Mouse (Mus musculus) heart, embryonic 14.5 days (tissue): ENCODE data around the gene Cops7a. TPM values are rescaled to one million over a fixed set of nuclear protein-coding genes. Genes with fewer than 3 reads are reported as not detected.

Experiments used
- ATAC-seq: fragments of 200-750 bp; cut with Nextera tagmentation; 2 replicates; pipeline ENCODE4 v1.8.0; 2017; ENCODE audit warnings: low read depth, moderate TSS enrichment; ENCODE audit not compliant: insufficient number of reproducible peaks, insufficient read depth, low FRiP score
- H3K27ac ChIP-seq, 2 experiments: fragments of 200-500 bp in 1 of 2; fragments of 300-500 bp in 1 of 2; sonication (generic) in 1 of 2; replicated peaks in 1 of 2; 2 replicates each; pipeline ENCODE4 v1.5.1; 2012 to 2014; ENCODE audit warnings: low read depth in 2 of 2, low read length in 2 of 2, control low read depth in 1 of 2, mild to moderate bottlenecking in 1 of 2, mixed read lengths in 1 of 2; ENCODE audit not compliant: control insufficient read depth in 1 of 2, insufficient read depth in 1 of 2
- H3K27me3 ChIP-seq: fragments of 300-500 bp; sonication (generic); 2 replicates; pipeline ENCODE4 v1.6.1; 2014; ENCODE audit warnings: mild to moderate bottlenecking, low read length, control low read depth; ENCODE audit not compliant: control insufficient read depth, insufficient read depth
- H3K36me3 ChIP-seq: fragments of 300-500 bp; sonication (generic); 2 replicates; pipeline ENCODE4 v1.6.1; 2014; ENCODE audit warnings: mild to moderate bottlenecking, control low read depth, low read length, mixed read lengths; ENCODE audit not compliant: control insufficient read depth, insufficient read depth
- H3K4me1 ChIP-seq, 2 experiments: fragments of 200-500 bp in 1 of 2; fragments of 300-500 bp in 1 of 2; sonication (generic) in 1 of 2; 2 replicates each; pipeline ENCODE4 v1.6.1; 2012 to 2014; ENCODE audit warnings: low read length in 2 of 2, control low read depth in 1 of 2, mixed read lengths in 1 of 2; ENCODE audit not compliant: control insufficient read depth in 2 of 2, insufficient read depth in 2 of 2
- H3K4me2 ChIP-seq: fragments of 300-500 bp; sonication (generic); 2 replicates; pipeline ENCODE4 v1.6.1; 2014; ENCODE audit warnings: mild to moderate bottlenecking, low read length
- H3K4me3 ChIP-seq, 2 experiments: fragments of 200-500 bp in 1 of 2; fragments of 300-500 bp in 1 of 2; sonication (generic) in 1 of 2; 2 replicates each; pipeline ENCODE4 v1.5.1; 2012 to 2014; ENCODE audit warnings: low read length in 2 of 2, mild to moderate bottlenecking in 2 of 2, control low read depth in 1 of 2, low read depth in 1 of 2, moderate library complexity in 1 of 2; ENCODE audit not compliant: control insufficient read depth in 1 of 2, insufficient read depth in 1 of 2
- H3K9ac ChIP-seq: fragments of 300-500 bp; sonication (generic); 2 replicates; pipeline ENCODE4 v1.6.1; 2014; ENCODE audit warnings: mild to moderate bottlenecking, low read length
- H3K9me3 ChIP-seq: fragments of 300-500 bp; sonication (generic); 2 replicates; pipeline ENCODE4 v1.6.1; 2016; ENCODE audit warnings: low read length, control low read depth; ENCODE audit not compliant: control insufficient read depth
- WGBS: fragments of 180-500 bp; shearing (Covaris S2); extraction: QIAGEN DNeasy Blood & Tissue Kit; methylation state at CpG from one replicate; pipeline ENCODE4 v1.1.7; 2014; 5-methylcytosine and 5-hydroxymethylcytosine counted together
- polyA plus RNA-seq: library from polyadenylated mRNA; unstranded; fragments of >200 nt; fragmentation: Nextera tagmentation; extraction: Ambion mirVana; gene quantifications from 2 replicates; pipeline ENCODE4 v1.2.1, GENCODE M21; 2014

Gene Cops7a
- polyA plus RNA-seq, 1 experiment from 2014 or later, result 135 TPM

DNA sequence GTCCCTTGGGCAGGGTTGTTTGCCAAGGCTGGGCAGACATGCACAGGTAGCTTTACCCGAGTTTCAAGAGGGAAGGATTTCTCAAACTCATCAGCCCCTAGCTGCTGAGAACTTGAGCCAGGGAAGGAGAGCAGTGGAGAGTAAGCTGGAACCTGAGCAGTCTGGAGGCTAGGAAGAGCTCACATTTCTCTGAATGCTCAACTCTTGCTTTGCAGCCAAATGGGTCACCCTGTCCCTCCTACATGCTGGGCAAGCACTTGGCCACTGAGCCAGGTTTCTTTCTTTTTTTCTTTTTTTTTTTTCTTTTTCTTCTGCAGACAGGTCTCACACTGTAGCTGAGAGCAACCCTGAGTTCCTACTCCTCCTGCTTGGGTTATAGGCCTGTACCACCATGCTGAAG is 28.7 kb downstream of the Cops7a start:
- no peak overlapping the region for H3K4me3 ChIP-seq
- WGBS, result 71% methylated on average over 1 of the region's 1 CpGs
- H3K36me3 ChIP-seq, result peaks cover 70% of the 10 kb centered on the region
- no peaks in the 10 kb centered on the region for H3K9me3 ChIP-seq
- H3K27me3 ChIP-seq, result no peaks in the 10 kb centered on the region
- H3K4me2 ChIP-seq, result no peak overlapping the region
- no peak overlapping the region for H3K9ac ChIP-seq
- no peak for ATAC-seq
- peaks cover 6 to 10% of the 10 kb centered on the region in 2 experiments; a peak in 3 of 4 replicates for H3K4me1 ChIP-seq
- no peak overlapping the region for H3K27ac ChIP-seq

DNA sequence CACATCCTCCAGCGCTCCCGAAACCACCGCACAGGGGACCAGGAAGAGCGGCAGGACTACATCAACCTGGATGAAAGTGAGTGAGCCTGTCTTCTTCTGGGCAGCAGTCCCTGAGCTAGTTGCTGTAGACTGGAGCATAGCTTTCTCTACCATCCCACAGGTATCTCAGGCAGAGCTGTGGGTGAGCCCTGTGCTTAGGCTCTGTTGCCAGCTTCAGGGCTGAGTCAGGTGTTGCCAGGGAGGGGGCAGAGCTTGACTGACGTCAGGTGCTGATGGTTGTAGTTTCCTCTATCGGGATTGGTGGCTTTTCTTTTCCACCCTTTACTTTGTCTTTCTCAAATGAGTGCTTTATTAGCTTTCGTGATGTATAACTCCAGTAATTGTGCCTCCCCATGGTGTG is 30.7 kb downstream of the Cops7a start:
- Histone ChIP-seq H3K9me3 (no peaks in the 10 kb centered on the region), H3K27me3 (no peaks in the 10 kb centered on the region), H3K27ac (no peak overlapping the region), H3K36me3 (peaks cover 70% of the 10 kb centered on the region), H3K4me1 (peaks cover 6 to 19% of the 10 kb centered on the region in 2 experiments), H3K9ac (no peak overlapping the region), H3K4me3 (no peak overlapping the region), H3K4me2 (no peak overlapping the region)
- 93% methylated on average over 7 of the region's 7 CpGs for WGBS
- ATAC-seq, result no peak

DNA sequence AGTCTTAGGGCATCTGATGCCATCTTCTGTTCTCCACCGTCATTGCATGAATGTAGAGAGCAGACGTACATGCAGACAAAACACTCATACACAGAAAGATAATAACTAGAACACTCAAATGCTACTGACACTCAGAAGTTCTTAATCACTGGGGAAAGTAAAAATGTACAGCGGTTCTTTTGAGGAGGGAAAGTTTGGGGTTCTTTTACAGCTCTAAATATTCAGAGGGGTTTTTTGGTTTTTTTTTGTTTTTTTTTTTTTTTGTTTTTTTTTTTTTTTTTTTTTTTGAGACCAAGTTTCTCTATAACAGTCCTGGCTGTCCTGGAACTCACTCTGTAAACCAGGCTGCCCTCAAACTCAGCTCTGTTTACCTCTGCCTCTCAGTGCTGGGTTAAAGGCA is 32.2 kb downstream of the Cops7a start:
- ATAC-seq, result no peak
- no peaks in the 10 kb centered on the region for H3K27me3 ChIP-seq
- H3K36me3 ChIP-seq, result peaks cover 57% of the 10 kb centered on the region
- WGBS, result 89% methylated on average over 3 of the region's 3 CpGs
- peaks cover 6 to 19% of the 10 kb centered on the region in 2 experiments for H3K4me1 ChIP-seq
- no peak overlapping the region for H3K27ac ChIP-seq
- H3K4me2 ChIP-seq, result 0 out of 2 replicates have a peak overlapping the region, but pooled peaks have one; percentile 74
- no peaks in the 10 kb centered on the region for H3K9me3 ChIP-seq
- H3K9ac ChIP-seq, result no peak overlapping the region
- peak overlapping the region in 1 of 2 experiments; percentile 94; a peak in 1 of 4 replicates for H3K4me3 ChIP-seq

DNA sequence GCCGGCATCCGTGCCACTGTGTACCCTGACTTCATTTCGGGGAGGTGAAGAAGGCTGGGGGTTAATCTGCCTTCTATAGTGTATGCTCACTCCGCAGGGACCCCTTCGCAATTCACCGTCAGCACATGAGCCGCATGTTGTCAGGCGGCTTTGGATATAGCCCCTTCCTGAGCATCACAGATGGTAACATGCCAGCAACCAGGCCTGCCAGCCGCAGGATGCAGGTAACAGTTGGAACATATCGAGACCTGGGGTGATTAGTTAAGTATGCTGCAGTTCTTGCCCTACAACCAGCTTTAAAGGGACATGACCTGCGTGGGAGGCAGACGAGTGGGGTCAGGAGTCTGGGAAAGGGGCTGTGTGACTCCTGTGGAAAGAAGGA is 33.0 kb downstream of the Cops7a start:
- Histone ChIP-seq H3K4me3 (peak overlapping the region; percentile 73 to 94), H3K27ac (peak overlapping the region; percentile 83 to 98), H3K27me3 (no peaks in the 10 kb centered on the region), H3K9me3 (no peaks in the 10 kb centered on the region), H3K36me3 (peaks cover 48% of the 10 kb centered on the region), H3K4me1 (peaks cover 6 to 19% of the 10 kb centered on the region in 2 experiments), H3K4me2 (peak overlapping the region; percentile 74), H3K9ac (peak overlapping the region; percentile 96)
- 49% methylated on average over 12 of the region's 12 CpGs for WGBS
- no peak for ATAC-seq

DNA sequence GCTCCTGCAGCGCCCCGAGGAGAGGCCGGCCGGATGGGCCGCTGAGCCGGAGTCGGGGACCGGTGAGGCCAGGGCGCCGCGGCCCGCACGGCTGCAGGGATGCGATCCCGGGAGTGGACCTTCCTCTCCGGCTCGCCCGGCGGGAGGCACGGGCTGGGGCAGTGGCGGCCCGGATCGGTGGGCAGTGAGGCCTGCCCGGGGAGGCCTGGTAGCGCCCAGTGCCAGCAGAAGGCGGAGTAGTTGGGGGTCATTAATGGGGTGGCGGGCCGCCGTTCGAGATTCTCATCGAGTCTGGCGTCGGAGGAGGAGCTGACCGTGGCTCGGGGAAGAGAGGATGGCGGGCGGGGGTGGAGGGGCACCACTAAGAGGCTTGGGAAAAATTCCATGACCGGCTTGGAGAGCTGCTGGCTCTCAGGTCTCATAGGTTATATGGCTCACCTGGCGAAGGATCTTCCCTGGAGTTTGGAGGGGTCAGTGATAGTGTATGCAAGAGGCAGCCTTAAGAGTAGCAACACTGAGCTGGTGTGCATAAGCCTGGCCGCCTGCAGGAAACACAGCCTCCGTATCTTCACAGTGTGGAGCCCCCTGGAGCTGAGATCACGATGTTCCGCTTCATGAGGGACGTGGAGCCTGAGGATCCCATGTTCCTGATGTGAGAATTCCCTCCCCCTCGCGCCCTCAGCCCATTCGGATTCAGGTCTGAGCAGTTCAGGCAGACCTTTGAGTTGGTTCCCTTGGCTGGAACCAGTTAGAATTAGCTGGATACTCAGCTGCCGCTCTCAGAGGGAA is 33.6 kb downstream of the Cops7a start:
- Histone ChIP-seq H3K4me1 (peaks cover 6 to 19% of the 10 kb centered on the region in 2 experiments), H3K36me3 (peaks cover 42% of the 10 kb centered on the region), H3K27me3 (no peaks in the 10 kb centered on the region), H3K4me2 (peak overlapping the region; percentile 74), H3K4me3 (peak overlapping the region; percentile 73 to 94), H3K9ac (peak overlapping the region; percentile 96), H3K9me3 (no peaks in the 10 kb centered on the region), H3K27ac (peak overlapping the region; percentile 83 to 98)
- WGBS, result under 1% methylated on average over 48 of the region's 48 CpGs
- ATAC-seq, result peak; percentile 16; the same call in 1 of the 2 replicates

DNA sequence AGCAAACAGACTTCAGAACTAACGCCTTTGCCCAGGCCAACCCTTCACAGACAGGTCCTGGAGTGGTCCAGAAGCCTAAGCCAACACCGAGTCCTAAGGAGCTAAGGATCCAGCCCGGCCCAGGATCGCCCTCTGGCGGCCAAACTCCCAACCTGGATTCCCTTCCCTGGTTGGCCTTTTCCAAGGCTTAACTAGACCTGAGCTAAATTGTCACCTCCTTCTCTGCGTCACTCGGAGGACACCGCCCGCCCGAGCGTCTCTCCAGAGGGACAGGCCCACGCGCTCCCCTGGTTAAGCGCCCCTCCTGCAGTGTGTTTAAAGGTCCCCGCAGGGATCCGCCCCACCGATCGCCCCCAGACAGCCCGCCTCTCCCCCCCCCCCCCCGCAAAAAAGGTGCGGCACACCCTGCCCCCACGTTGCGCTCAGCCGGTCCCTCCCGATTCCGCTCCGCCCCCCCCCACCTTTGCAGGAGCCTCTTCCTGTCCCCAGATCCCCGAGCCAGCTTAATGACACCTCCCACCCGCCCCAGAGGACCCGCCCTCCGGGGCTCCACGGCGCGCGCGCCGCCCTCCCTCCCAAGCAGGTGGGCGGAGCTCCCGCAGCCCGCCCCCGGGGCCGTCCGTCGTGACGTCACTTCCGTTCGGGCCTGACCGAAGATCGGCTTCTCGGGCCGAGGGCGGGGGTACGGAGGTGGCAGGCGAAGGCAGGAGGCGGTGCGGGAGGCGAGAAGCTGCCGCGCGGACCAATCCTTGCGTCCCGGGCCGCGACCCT is 34.4 kb downstream of the Cops7a start, which contains the start of gene Mlf2:
Mlf2 (plus strand) TSS at position 633 of the 771 bp plus-strand sequence.
- H3K4me3 ChIP-seq, result peak within 1 kb of the TSS; percentile 73 to 94
- no peaks in the 10 kb centered on the region for H3K9me3 ChIP-seq
- WGBS, result under 1% methylated on average over 57 of the region's 64 CpGs
- peaks cover 35% of the 10 kb centered on the region for H3K36me3 ChIP-seq
- ATAC-seq, result peak; percentile 92
- H3K9ac ChIP-seq, result peak within 1 kb of the TSS; percentile 96
- H3K4me2 ChIP-seq, result peak within 1 kb of the TSS; percentile 74
- H3K4me1 ChIP-seq, result peaks cover 11 to 22% of the 10 kb centered on the region in 2 experiments
- no peaks in the 10 kb centered on the region for H3K27me3 ChIP-seq
- H3K27ac ChIP-seq, result peak within 1 kb of the TSS; percentile 87 to 98

DNA sequence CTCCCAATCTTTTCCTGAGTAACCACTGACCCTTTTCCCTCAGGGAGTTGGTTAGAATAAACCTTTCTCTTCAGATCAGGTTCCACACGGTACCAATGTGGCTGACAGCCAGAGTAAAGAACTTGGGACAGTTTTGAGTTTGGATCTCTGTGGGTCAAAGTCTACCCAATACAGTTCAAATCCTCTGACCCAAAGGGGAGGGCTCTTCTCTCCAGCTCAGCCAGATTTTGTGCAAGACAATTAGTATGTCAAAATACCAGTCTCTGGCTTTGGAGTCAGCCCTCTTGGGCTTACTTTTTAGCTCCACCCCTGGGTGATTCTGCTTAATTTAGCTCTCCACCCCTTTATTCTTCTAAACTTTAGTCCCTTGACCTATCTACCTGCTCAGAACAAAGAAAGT is 35.1 kb downstream of the Cops7a start:
- peaks cover 28% of the 10 kb centered on the region for H3K36me3 ChIP-seq
- no peak for ATAC-seq
- H3K4me3 ChIP-seq, result peak overlapping the region; percentile 38 to 94; a peak in 2 of 4 replicates
- peaks cover 16 to 28% of the 10 kb centered on the region in 2 experiments for H3K4me1 ChIP-seq
- H3K9me3 ChIP-seq, result no peaks in the 10 kb centered on the region
- no peaks in the 10 kb centered on the region for H3K27me3 ChIP-seq
- peak overlapping the region; percentile 87 to 98 for H3K27ac ChIP-seq
- H3K4me2 ChIP-seq, result peak overlapping the region; percentile 54
- H3K9ac ChIP-seq, result peak overlapping the region; percentile 71
- 63% methylated on average over 1 of the region's 1 CpGs for WGBS
